Mouse (Mus musculus) cortical plate, adult 2 months (tissue): ENCODE measurements around the gene Irf2. TPM values are rescaled to one million over a fixed set of nuclear protein-coding genes. Genes with fewer than 3 reads are reported as not detected.

Source experiments
- H3K27ac ChIP-seq: fragments of 200-500 bp; 2 replicates; pipeline ENCODE4 v1.5.1; 2012; ENCODE audit warnings: low read length, control low read depth, inconsistent platforms; ENCODE audit not compliant: insufficient read depth
- H3K4me1 ChIP-seq: fragments of 200-500 bp; 2 replicates; pipeline ENCODE4 v1.6.1; 2011; ENCODE audit warnings: low read length; ENCODE audit not compliant: control insufficient read depth, insufficient read depth
- H3K4me3 ChIP-seq: fragments of 200-500 bp; 2 replicates; pipeline ENCODE4 v1.5.1; 2011; ENCODE audit warnings: mild to moderate bottlenecking, low read length, control low read depth; ENCODE audit not compliant: insufficient read depth
- CTCF ChIP-seq: fragments of 200-500 bp; IDR thresholded peaks from 2 replicates; pipeline ENCODE4 v1.5.1; 2011; ENCODE audit warnings: mild to moderate bottlenecking, control low read depth, low read length; ENCODE audit not compliant: insufficient read depth; ENCODE audit errors: extremely low read depth
- POLR2A ChIP-seq: fragments of 200-500 bp; IDR thresholded peaks from 2 replicates; pipeline ENCODE4 v1.6.1; 2011; ENCODE audit warnings: mild to moderate bottlenecking, low read length, control low read depth; ENCODE audit not compliant: insufficient read depth; ENCODE audit errors: extremely low read depth
- polyA plus RNA-seq: library from polyadenylated mRNA; depleted of rRNA; stranded (reverse); fragments of >200 nt; gene quantifications from 2 replicates; pipeline ENCODE4 v1.2.3, GENCODE M21; 2012

Gene Irf2
- polyA plus RNA-seq, 1 experiment, result 27.1 TPM

DNA sequence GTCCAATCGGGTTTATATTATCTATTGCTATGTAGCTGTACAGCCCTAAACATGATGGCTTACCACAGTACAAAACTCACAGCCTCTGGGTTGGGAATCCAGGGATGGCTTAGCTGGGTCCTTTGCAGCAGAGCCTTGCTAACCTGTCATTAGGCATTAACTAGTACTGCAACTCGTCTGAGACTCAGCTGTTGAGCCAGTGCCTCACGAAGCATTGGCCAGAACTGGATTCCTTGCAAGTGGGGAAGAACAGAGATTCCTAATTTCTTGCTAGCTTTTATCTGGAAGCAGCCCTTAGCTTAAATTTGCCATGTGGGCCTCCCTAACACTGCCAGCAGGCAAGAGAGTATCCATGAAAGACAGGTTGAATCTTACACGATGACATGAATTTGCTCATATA, 104.3 kb downstream of the Irf2 start:
- H3K4me3 ChIP-seq, result no peak overlapping the region
- TF ChIP-seq POLR2A (no peak), CTCF (no peak)
- no peaks in the 10 kb centered on the region for H3K4me1 ChIP-seq
- H3K27ac ChIP-seq, result peak overlapping the region; percentile 94

DNA sequence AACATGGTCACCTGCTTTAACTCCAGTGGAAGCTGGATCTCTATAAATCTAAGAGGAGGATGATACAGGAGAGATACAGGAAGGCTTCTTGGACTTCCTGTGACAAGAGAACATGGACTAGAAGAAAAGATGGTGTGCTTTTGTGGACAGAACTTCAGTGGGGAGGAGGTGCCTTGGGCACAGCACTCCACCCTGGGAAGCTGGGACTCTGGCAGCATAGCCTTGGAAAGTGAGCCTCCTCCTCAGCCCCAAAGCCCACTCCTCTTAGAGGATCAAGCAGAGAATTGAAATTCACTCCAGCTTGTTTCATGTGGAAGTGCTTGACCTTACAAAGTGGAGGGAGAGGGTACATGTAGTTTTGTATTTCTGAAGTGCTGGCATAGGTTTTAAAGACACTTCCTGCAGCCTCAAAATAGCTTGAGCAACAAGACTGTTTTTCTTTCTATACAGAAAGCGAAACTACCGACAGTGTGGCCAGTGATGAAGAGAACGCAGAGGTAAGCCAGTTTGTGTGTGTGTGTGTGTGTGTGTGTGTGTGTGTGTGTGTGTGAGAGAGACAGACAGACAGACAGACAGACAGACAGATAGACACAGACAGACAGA, 104.9 kb downstream of the Irf2 start:
- TF ChIP-seq POLR2A (no peak), CTCF (no peak)
- Histone ChIP-seq H3K27ac (peak overlapping the region; percentile 94), H3K4me1 (no peaks in the 10 kb centered on the region), H3K4me3 (no peak overlapping the region)

DNA sequence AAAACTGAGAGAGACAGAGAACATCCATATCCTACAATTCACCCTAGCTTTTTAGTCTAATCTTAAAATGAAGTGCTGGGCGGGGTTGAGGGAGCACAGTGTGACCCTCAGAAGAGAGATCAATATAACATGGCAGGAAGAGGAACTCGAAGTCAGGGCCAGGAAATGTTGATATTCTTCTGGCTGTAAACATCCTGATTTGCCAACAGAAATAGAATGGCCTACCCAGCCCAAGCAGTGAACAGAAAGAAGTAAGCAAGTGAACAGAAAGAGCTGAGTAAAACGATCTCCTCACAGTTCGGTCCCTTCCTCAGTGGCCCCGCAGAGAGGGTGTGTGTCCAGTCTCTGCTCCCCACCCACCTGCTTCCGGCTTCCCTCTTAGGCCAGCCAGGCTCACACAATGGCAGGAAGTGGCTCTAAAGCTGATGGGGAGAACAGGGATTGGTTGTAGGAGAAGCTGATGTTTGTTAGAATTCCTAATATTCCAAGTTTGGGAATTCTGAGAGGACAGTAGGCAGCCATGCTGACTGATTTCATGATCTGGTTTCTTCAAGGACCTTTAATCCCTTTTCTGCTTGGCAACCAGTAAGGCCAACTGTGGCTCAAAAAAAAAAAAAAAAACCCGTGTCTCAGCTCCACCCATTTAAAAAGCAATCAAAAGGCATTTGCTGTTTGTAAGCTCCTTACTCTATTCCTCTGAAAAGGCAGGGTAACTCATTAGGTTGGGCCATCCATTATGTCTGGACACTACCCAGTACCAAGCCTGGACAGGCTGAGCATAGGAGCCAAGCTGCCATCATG, 105.6 kb downstream of the Irf2 start:
- Histone ChIP-seq H3K27ac (peak overlapping the region; percentile 94), H3K4me1 (no peaks in the 10 kb centered on the region), H3K4me3 (no peak overlapping the region)
- TF ChIP-seq POLR2A, result no peak
- no peak for TF ChIP-seq CTCF

DNA sequence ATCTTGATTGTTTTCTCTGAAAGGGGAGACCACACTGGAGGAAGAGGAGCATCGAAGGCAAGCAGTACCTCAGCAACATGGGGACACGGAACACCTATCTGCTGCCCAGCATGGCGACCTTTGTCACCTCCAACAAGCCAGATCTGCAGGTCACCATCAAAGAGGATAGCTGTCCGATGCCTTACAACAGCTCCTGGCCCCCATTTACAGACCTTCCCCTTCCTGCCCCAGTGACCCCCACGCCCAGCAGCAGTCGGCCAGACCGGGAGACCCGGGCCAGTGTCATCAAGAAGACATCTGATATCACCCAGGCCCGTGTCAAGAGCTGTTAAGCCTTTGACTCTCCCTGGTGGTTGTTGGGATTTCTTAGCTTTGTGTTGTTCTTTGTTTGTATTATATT, 106.4 kb downstream of the Irf2 start:
- Histone ChIP-seq H3K4me3 (no peak overlapping the region), H3K4me1 (no peaks in the 10 kb centered on the region), H3K27ac (peak overlapping the region; percentile 19; the same call in 1 of the 2 replicates)
- TF ChIP-seq POLR2A, result no peak
- TF ChIP-seq CTCF, result no peak

DNA sequence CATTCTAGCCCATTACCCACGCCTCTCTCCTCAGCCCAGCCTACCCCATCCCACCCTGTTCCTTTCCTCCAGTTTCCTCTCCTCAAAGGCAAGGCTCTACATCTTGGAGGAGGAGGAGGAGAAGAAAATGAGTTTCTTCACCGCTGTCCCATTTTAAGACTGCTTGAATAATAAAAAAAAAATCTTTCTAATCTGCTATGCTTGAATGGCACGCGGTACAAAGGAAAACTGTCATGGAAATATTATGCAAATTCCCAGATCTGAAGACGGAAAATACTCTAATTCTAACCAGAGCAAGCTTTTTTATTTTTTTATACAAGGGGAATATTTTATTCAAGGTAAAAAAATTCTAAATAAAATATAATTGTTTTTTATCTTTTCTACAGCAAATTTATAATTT, 107.4 kb downstream of the Irf2 start:
- Histone ChIP-seq H3K4me1 (no peaks in the 10 kb centered on the region), H3K27ac (no peak overlapping the region), H3K4me3 (no peak overlapping the region)
- TF ChIP-seq CTCF (no peak), POLR2A (no peak)

DNA sequence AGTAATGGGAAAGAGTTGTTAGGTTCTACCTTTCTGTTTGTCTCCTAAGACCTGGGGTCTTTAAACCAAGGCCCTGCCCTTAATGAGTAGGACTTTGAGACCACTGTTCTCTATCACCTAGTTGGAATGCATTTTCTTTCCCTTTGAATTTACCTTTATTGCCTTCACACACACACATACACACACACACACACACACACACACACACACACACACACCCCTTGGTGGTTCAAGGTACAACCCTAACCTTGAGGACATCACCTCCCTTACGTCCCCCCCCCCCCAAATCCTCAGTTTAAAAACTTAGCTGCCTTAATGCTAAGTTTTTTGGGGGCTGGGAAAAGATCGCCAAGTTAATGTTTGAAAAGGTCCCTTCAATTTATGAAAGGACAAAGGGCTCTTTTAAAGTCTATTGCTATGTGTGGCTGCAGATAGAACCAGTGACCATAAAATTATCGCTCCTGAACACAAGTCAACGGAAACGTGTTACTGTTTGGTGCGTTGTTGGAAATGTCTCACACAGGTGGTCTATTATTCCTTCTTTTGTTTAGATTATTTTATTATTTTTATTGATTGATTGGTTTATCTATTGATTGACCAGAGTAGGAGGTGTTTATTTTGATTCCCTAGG, 108.6 kb downstream of the Irf2 start:
- Histone ChIP-seq H3K27ac (no peak overlapping the region), H3K4me1 (no peaks in the 10 kb centered on the region)

DNA sequence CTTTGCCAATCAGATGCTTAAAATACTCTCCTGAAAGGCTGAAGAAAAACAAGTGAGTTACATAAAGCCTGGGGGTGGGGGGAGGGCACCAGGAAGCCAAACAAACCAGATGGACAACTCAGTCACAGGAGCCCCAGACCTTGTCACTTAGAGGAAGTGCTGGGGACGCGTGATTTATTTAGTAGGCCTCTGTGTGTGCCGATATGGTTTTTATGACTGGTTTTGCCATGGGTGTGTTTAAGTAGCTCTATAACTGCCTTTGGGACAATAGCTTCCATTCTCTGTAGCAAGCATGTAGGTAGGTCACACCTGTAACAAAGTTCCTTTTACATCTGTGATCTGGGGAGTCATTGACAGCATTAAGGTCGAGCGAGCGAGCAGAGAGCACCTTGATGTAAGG, 109.4 kb downstream of the Irf2 start:
- Histone ChIP-seq H3K27ac (no peak overlapping the region), H3K4me1 (no peaks in the 10 kb centered on the region), H3K4me3 (no peak overlapping the region)
- TF ChIP-seq CTCF (no peak), POLR2A (no peak)

More for the DNA sequence above, 108.6 kb downstream of the Irf2 start:
- TF ChIP-seq CTCF (no peak), POLR2A (no peak)
- H3K4me3 ChIP-seq, result no peak overlapping the region

DNA sequence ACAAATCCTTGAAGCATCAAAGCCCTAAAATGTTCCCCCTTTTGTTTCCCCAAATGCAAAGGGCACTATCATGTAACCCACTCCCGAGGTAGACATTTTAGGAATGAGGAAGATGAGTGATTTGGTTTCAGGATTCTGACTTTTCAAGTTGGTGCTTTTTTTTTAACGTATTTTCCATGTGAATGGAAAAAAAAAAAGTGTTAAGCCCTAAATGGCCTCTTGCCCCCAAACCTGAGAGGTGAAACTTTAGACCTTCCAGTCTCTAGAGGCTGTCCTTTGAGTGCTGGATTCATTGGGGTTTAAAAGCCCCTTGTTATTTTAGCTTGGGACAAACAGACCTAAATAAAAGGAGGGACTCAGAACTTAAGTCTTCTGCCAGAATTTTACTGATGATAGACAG, 109.9 kb downstream of the Irf2 start:
- H3K27ac ChIP-seq, result no peak overlapping the region
- H3K4me3 ChIP-seq, result no peak overlapping the region
- no peaks in the 10 kb centered on the region for H3K4me1 ChIP-seq
- TF ChIP-seq CTCF (no peak), POLR2A (no peak)

DNA sequence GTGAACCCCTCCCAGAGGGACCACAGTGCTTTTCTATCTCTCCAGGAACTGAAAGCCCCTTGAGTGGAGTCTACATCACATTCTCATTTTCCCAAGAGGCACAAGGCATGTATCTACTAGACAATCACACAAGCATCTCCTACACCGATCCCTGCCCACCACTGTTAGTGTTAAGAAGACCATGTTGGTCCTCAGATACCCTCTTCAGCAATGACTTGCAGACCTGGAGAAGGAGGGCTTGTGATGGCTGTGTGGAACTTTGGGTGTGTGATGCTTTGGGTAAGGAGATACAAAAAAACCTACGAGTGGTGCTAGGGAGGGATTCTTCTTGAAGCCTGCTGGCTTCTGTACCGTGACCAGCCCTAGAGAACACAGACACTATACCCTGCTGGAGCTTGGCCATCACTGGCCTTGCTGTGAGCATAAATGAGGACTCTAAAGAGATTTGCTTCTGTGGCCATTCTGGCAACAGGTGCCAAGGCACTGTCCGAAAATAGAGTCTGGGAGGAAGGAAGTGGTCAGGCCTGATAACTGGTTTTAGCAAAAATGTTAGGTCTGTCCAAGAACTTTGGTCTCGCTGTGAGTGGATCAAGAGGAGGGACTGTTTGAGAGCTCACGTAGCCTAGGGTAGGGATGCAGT, 110.8 kb downstream of the Irf2 start:
- Histone ChIP-seq H3K27ac (no peak overlapping the region), H3K4me1 (no peaks in the 10 kb centered on the region), H3K4me3 (no peak overlapping the region)
- TF ChIP-seq POLR2A (no peak), CTCF (no peak)
